Mouse (Mus musculus) urinary bladder, adult 18-20 months (tissue): Measurements from ENCODE around the gene Sf3a3.

Source experiments
- DNase-seq, 2 experiments: peaks; one replicate each; pipeline ENCODE4 v3.0.0; 2022; ENCODE audit warnings: low spot score in 2 of 2, mixed read lengths in 2 of 2

Sf3a3 gene

GRCm38 (mm10) chr4:124738783-124739182, 24.2 kb downstream of the Sf3a3 start:
- no peak for DNase-seq

- DNase-seq = peak; percentile 73 to 75
Measured at GRCm38 (mm10) chr4:124741376-124742343, 27.1 kb downstream of the Sf3a3 start, which contains the start of gene Inpp5b. Gene Inpp5b, plus strand, starts transcription at chr4:124741850.

- DNase-seq = no peak
Measured at GRCm38 (mm10) chr4:124742839-124743238, 28.3 kb downstream of the Sf3a3 start.

GRCm38 (mm10) chr4:124746577-124746976, 32.0 kb downstream of the Sf3a3 start:
- DNase-seq = no peak

GRCm38 (mm10) chr4:124747851-124748250, 33.3 kb downstream of the Sf3a3 start:
- DNase-seq = no peak

GRCm38 (mm10) chr4:124751300-124752250, 37.0 kb downstream of the Sf3a3 start:
- DNase-seq = peak; percentile 97 to 99

GRCm38 (mm10) chr4:124752281-124753199, 38.0 kb downstream of the Sf3a3 start:
- no peak for DNase-seq

- no peak for DNase-seq
Measured at GRCm38 (mm10) chr4:124755526-124755925, 41.0 kb downstream of the Sf3a3 start.

- no peak for DNase-seq
Measured at GRCm38 (mm10) chr4:124759305-124759811, 44.8 kb downstream of the Sf3a3 start.

GRCm38 (mm10) chr4:124761201-124761600, 46.6 kb downstream of the Sf3a3 start:
- no peak for DNase-seq

- DNase-seq = no peak
Measured at GRCm38 (mm10) chr4:124762858-124763452, 48.4 kb downstream of the Sf3a3 start.

- no peak for DNase-seq
Measured at GRCm38 (mm10) chr4:124765802-124766565, 51.4 kb downstream of the Sf3a3 start.

- DNase-seq = no peak
Measured at GRCm38 (mm10) chr4:124766566-124766940, 52.0 kb downstream of the Sf3a3 start.

GRCm38 (mm10) chr4:124768963-124769591, 54.5 kb downstream of the Sf3a3 start:
- no peak for DNase-seq

- DNase-seq = peak in 1 of 2 experiments; percentile 43
Measured at GRCm38 (mm10) chr4:124770624-124771023, 56.0 kb downstream of the Sf3a3 start.

GRCm38 (mm10) chr4:124772125-124772524, 57.5 kb downstream of the Sf3a3 start:
- no peak for DNase-seq

- DNase-seq = no peak
Measured at GRCm38 (mm10) chr4:124773449-124773848, 58.9 kb downstream of the Sf3a3 start.

- DNase-seq = no peak
Measured at GRCm38 (mm10) chr4:124773995-124774394, 59.4 kb downstream of the Sf3a3 start.

GRCm38 (mm10) chr4:124774429-124774828, 59.9 kb downstream of the Sf3a3 start:
- DNase-seq = no peak
